Mouse (Mus musculus) embryonic facial prominence, embryonic 12.5 days (tissue): ENCODE data around the gene Slc25a17. TPM values are rescaled to one million over a fixed set of nuclear protein-coding genes. Genes with fewer than 3 reads are reported as not detected.

ENCODE experiments used
- ATAC-seq: fragments of 200-750 bp; cut with Nextera tagmentation; 2 replicates; pipeline ENCODE4 v1.8.0; 2017; ENCODE audit not compliant: insufficient number of reproducible peaks, insufficient read depth, low FRiP score, low TSS enrichment
- H3K27ac ChIP-seq: fragments of 300-500 bp; sonication (generic); 2 replicates; pipeline ENCODE4 v1.5.1; 2016; ENCODE audit warnings: mild to moderate bottlenecking
- H3K27me3 ChIP-seq: fragments of 300-500 bp; sonication (generic); 2 replicates; pipeline ENCODE4 v1.6.1; 2016; ENCODE audit warnings: mild to moderate bottlenecking, moderate library complexity
- H3K36me3 ChIP-seq: fragments of 300-500 bp; sonication (generic); 2 replicates; pipeline ENCODE4 v1.6.1; 2016; ENCODE audit warnings: mild to moderate bottlenecking
- H3K4me1 ChIP-seq: fragments of 300-500 bp; sonication (generic); 2 replicates; pipeline ENCODE4 v1.6.1; 2016
- H3K4me2 ChIP-seq: fragments of 300-500 bp; sonication (generic); replicated peaks from 2 replicates; pipeline ENCODE4 v1.6.1; 2016; ENCODE audit warnings: mild to moderate bottlenecking, moderate library complexity
- H3K4me3 ChIP-seq: fragments of 300-500 bp; sonication (generic); 2 replicates; pipeline ENCODE4 v1.5.1; 2016; ENCODE audit warnings: mild to moderate bottlenecking
- H3K9ac ChIP-seq: fragments of 300-500 bp; sonication (generic); 2 replicates; pipeline ENCODE4 v1.6.1; 2016; ENCODE audit warnings: mild to moderate bottlenecking, moderate library complexity
- H3K9me3 ChIP-seq: fragments of 300-500 bp; sonication (generic); 2 replicates; pipeline ENCODE4 v1.6.1; 2016; ENCODE audit warnings: mild to moderate bottlenecking, moderate library complexity
- WGBS: fragments of 180-500 bp; shearing (Covaris S2); methylation state at CpG from one replicate; pipeline ENCODE4 v1.1.7; 2016; 5-methylcytosine and 5-hydroxymethylcytosine counted together
- polyA plus RNA-seq: library from polyadenylated mRNA; unstranded; fragments of >200 nt; fragmentation: Nextera tagmentation; extraction: Ambion mirVana; gene quantifications from 2 replicates; pipeline ENCODE4 v1.2.1, GENCODE M21; 2016

Slc25a17 gene
- polyA plus RNA-seq, 1 experiment from 2014 or later = 112 TPM

GRCm38 (mm10) chr15:81350401-81350800 lies 10.2 kb downstream of the Slc25a17 start:
- 85% methylated on average over 1 of the region's 1 CpGs for WGBS

GRCm38 (mm10) chr15:81348366-81348765 lies 12.2 kb downstream of the Slc25a17 start:
- WGBS = 40% methylated on average over 2 of the region's 2 CpGs
- ATAC-seq = no peak

More at GRCm38 (mm10) chr15:81350401-81350800, 10.2 kb downstream of the Slc25a17 start:
- Histone ChIP-seq H3K27me3 (no peaks in the 10 kb centered on the region), H3K9ac (no peak overlapping the region), H3K27ac (no peak overlapping the region), H3K9me3 (no peaks in the 10 kb centered on the region), H3K36me3 (no peaks in the 10 kb centered on the region), H3K4me1 (peaks cover 4% of the 10 kb centered on the region; the same call in 1 of the 2 replicates), H3K4me2 (no peak overlapping the region), H3K4me3 (no peak overlapping the region)
- no peak for ATAC-seq

GRCm38 (mm10) chr15:81347466-81347865 lies 13.1 kb downstream of the Slc25a17 start:
- H3K9ac ChIP-seq = no peak overlapping the region
- no peak overlapping the region for H3K27ac ChIP-seq
- H3K4me3 ChIP-seq = no peak overlapping the region
- no peaks in the 10 kb centered on the region for H3K27me3 ChIP-seq
- H3K4me2 ChIP-seq = no peak overlapping the region
- 87% methylated on average over 2 of the region's 2 CpGs for WGBS
- no peaks in the 10 kb centered on the region for H3K9me3 ChIP-seq
- peaks cover 4% of the 10 kb centered on the region; the same call in 1 of the 2 replicates for H3K4me1 ChIP-seq
- peaks cover 5% of the 10 kb centered on the region for H3K36me3 ChIP-seq
- ATAC-seq = no peak

More at GRCm38 (mm10) chr15:81348366-81348765, 12.2 kb downstream of the Slc25a17 start:
- Histone ChIP-seq H3K9ac (no peak overlapping the region), H3K36me3 (peaks cover 5% of the 10 kb centered on the region), H3K4me2 (no peak overlapping the region), H3K27ac (no peak overlapping the region), H3K4me3 (no peak overlapping the region), H3K4me1 (peaks cover 4% of the 10 kb centered on the region; the same call in 1 of the 2 replicates), H3K9me3 (no peaks in the 10 kb centered on the region), H3K27me3 (no peaks in the 10 kb centered on the region)

- Histone ChIP-seq H3K27ac (no peak overlapping the region), H3K9me3 (no peaks in the 10 kb centered on the region), H3K4me3 (no peak overlapping the region), H3K4me1 (no peaks in the 10 kb centered on the region), H3K4me2 (no peak overlapping the region), H3K36me3 (peaks cover 28% of the 10 kb centered on the region), H3K27me3 (no peaks in the 10 kb centered on the region), H3K9ac (no peak overlapping the region)
- no peak for ATAC-seq
- 93% methylated on average over 2 of the region's 2 CpGs for WGBS
These were observed 19.2 kb downstream of the Slc25a17 start for GRCm38 (mm10) chr15:81341426-81341825.

- 92% methylated on average over 3 of the region's 3 CpGs for WGBS
- H3K27ac ChIP-seq = no peak overlapping the region
- H3K27me3 ChIP-seq = no peaks in the 10 kb centered on the region
- ATAC-seq = no peak
- no peaks in the 10 kb centered on the region for H3K4me1 ChIP-seq
- H3K4me3 ChIP-seq = no peak overlapping the region
- peaks cover 41% of the 10 kb centered on the region for H3K36me3 ChIP-seq
- no peaks in the 10 kb centered on the region for H3K9me3 ChIP-seq
- no peak overlapping the region for H3K4me2 ChIP-seq
- H3K9ac ChIP-seq = no peak overlapping the region
These were observed 21.5 kb downstream of the Slc25a17 start for GRCm38 (mm10) chr15:81339158-81339557.

- H3K9me3 ChIP-seq = no peaks in the 10 kb centered on the region
- H3K9ac ChIP-seq = no peak overlapping the region
- no peak for ATAC-seq
- H3K27ac ChIP-seq = no peak overlapping the region
- H3K36me3 ChIP-seq = peaks cover 53% of the 10 kb centered on the region
- no peak overlapping the region for H3K4me2 ChIP-seq
- no peaks in the 10 kb centered on the region for H3K4me1 ChIP-seq
- no peaks in the 10 kb centered on the region for H3K27me3 ChIP-seq
- 86% methylated on average over 5 of the region's 5 CpGs for WGBS
- H3K4me3 ChIP-seq = no peak overlapping the region
These were observed 24.1 kb downstream of the Slc25a17 start for GRCm38 (mm10) chr15:81336466-81336865.

GRCm38 (mm10) chr15:81332517-81332916 lies 28.1 kb downstream of the Slc25a17 start:
- no peak overlapping the region for H3K9ac ChIP-seq
- no peak overlapping the region for H3K27ac ChIP-seq
- no peak overlapping the region for H3K4me3 ChIP-seq
- H3K9me3 ChIP-seq = no peaks in the 10 kb centered on the region
- no peak for ATAC-seq
- WGBS = 93% methylated on average over 4 of the region's 4 CpGs
- H3K4me1 ChIP-seq = peaks cover 10% of the 10 kb centered on the region; the same call in 1 of the 2 replicates
- H3K36me3 ChIP-seq = peaks cover 55% of the 10 kb centered on the region
- H3K4me2 ChIP-seq = no peak overlapping the region
- no peaks in the 10 kb centered on the region for H3K27me3 ChIP-seq

GRCm38 (mm10) chr15:81330816-81331433 lies 29.7 kb downstream of the Slc25a17 start:
- Histone ChIP-seq H3K27ac (no peak overlapping the region), H3K9me3 (no peaks in the 10 kb centered on the region), H3K36me3 (peaks cover 56% of the 10 kb centered on the region), H3K9ac (no peak overlapping the region), H3K4me3 (no peak overlapping the region), H3K4me2 (no peak overlapping the region), H3K27me3 (no peaks in the 10 kb centered on the region), H3K4me1 (peaks cover 10% of the 10 kb centered on the region; the same call in 1 of the 2 replicates)
- no peak for ATAC-seq
- 61% methylated on average over 3 of the region's 3 CpGs for WGBS

- ATAC-seq = no peak
- 34% methylated on average over 5 of the region's 5 CpGs for WGBS
- H3K9me3 ChIP-seq = no peaks in the 10 kb centered on the region
- H3K27me3 ChIP-seq = no peaks in the 10 kb centered on the region
- no peak overlapping the region for H3K4me2 ChIP-seq
- no peak overlapping the region for H3K27ac ChIP-seq
- peaks cover 10% of the 10 kb centered on the region; the same call in 1 of the 2 replicates for H3K4me1 ChIP-seq
- no peak overlapping the region for H3K4me3 ChIP-seq
- no peak overlapping the region for H3K9ac ChIP-seq
- peaks cover 59% of the 10 kb centered on the region for H3K36me3 ChIP-seq
These were observed 30.8 kb downstream of the Slc25a17 start for GRCm38 (mm10) chr15:81329721-81330369.

- Histone ChIP-seq H3K36me3 (peaks cover 49% of the 10 kb centered on the region), H3K27ac (no peak overlapping the region), H3K9ac (no peak overlapping the region), H3K4me1 (peaks cover 10% of the 10 kb centered on the region; the same call in 1 of the 2 replicates), H3K4me3 (no peak overlapping the region), H3K27me3 (no peaks in the 10 kb centered on the region), H3K9me3 (no peaks in the 10 kb centered on the region), H3K4me2 (no peak overlapping the region)
- ATAC-seq = no peak
- 94% methylated on average over 7 of the region's 7 CpGs for WGBS
These were observed 33.1 kb downstream of the Slc25a17 start for GRCm38 (mm10) chr15:81327501-81327900.

- Histone ChIP-seq H3K4me2 (no peak overlapping the region), H3K9me3 (no peaks in the 10 kb centered on the region), H3K4me3 (no peak overlapping the region), H3K4me1 (0 out of 2 replicates have a peak, but pooled peaks cover 2% of the 10 kb centered on the region), H3K9ac (no peak overlapping the region), H3K36me3 (peaks cover 73% of the 10 kb centered on the region), H3K27me3 (no peaks in the 10 kb centered on the region), H3K27ac (no peak overlapping the region)
- 57% methylated on average over 4 of the region's 4 CpGs for WGBS
- no peak for ATAC-seq
These were observed 35.6 kb downstream of the Slc25a17 start for GRCm38 (mm10) chr15:81324979-81325378.

GRCm38 (mm10) chr15:81320137-81320536 lies 40.5 kb downstream of the Slc25a17 start:
- H3K4me2 ChIP-seq = no peak overlapping the region
- no peak for ATAC-seq
- WGBS = 92% methylated on average over 3 of the region's 3 CpGs
- peaks cover 62% of the 10 kb centered on the region for H3K36me3 ChIP-seq
- H3K27ac ChIP-seq = no peak overlapping the region
- H3K27me3 ChIP-seq = no peaks in the 10 kb centered on the region
- 0 out of 2 replicates have a peak, but pooled peaks cover 3% of the 10 kb centered on the region for H3K9me3 ChIP-seq
- no peaks in the 10 kb centered on the region for H3K4me1 ChIP-seq
- no peak overlapping the region for H3K9ac ChIP-seq
- no peak overlapping the region for H3K4me3 ChIP-seq
